Mouse (Mus musculus): ENCODE measurements at regions not wholly inside any gene's neighbourhood (a gene's known extent, or its start where the extent isn't known, plus 50 kb on each side); places are given as distances from the start of the nearest gene placed in this dataset.

DNA sequence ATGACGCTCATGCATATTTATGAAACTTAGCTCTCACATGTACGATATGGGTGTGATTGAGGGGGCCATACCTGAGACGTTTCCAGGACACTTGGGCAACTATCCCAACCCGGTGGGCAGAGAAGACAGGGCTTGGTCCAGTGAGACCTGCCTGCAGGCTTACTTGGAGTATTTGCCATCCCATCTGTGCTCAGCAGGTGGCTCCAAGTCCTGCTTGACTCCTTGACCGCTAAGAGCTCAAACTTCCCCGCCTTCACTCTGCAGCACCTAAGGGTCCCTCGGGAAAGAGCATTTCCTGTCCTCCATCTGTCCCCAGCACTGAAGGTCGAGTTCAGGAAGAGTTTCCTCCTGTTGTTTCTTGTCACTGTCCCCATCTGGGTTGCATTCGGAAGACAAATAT is 182.2 kb downstream of the 9530068E07Rik start:
- TF ChIP-seq CTCF (IDR thresholded peaks at IDR 0.05; ENCODE audit: low read depth, low read length) (no peak), POLR2A (IDR thresholded peaks at IDR 0.05; ENCODE audit: extremely low read depth, insufficient read depth, low read length) (no peak)
